Mouse (Mus musculus) right cerebral cortex, postnatal 10 days (tissue): ENCODE data around the gene Muc5ac.
A peak's percentile ranks its signal among the peaks of the same experiment; 100 is the strongest.
"Not testable (repeated sequence)": the region's sequence is repeated elsewhere in the genome, so short reads cannot be mapped to it uniquely, and the experiment has no call there.

Experiments
- DNase-seq, 2 experiments: peaks; one replicate each; pipeline ENCODE4 v3.0.0; 2021; ENCODE audit warnings: low spot score in 2 of 2

Muc5ac gene

DNA sequence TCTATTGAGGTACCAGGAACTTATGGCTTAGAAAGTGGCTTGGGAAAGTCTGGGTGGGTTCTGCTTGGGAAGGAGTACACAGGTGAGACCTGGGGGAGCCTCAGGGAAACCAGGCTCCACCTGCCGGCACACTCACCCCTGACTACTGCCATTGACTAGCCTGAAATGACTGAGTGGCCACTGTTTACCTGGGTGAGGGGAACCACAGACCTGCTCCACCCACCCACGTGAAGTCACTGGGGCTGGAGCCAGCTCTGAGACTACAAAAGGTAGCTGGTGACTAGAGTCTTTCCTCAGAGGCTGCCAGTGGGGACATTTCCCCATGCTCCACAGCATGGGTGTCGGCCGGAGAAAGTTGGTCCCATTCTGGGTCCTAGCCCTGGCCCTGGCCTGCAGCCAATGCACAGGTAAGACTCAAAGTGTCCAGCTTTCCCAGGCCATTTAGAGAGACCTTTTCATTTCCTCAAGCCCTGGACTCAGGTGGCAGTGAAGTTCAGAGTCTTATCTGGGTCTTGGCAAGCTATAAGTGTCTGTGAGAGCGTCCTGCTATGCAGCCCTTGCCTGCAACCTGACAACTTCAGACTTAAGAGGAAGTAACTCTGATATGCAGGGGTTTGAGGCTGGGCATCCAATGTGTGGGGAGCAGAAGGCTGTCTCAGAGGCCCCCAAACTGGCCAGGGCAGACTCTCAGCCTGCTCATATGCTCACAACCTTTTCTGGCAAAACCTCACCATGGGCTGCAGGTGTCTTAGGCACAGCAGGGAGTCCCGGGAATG is at the start of gene Muc5ac:
Gene Muc5ac, plus strand, starts transcription at position 296 of the 776 bp plus-strand sequence.
- DNase-seq = no peak

DNA sequence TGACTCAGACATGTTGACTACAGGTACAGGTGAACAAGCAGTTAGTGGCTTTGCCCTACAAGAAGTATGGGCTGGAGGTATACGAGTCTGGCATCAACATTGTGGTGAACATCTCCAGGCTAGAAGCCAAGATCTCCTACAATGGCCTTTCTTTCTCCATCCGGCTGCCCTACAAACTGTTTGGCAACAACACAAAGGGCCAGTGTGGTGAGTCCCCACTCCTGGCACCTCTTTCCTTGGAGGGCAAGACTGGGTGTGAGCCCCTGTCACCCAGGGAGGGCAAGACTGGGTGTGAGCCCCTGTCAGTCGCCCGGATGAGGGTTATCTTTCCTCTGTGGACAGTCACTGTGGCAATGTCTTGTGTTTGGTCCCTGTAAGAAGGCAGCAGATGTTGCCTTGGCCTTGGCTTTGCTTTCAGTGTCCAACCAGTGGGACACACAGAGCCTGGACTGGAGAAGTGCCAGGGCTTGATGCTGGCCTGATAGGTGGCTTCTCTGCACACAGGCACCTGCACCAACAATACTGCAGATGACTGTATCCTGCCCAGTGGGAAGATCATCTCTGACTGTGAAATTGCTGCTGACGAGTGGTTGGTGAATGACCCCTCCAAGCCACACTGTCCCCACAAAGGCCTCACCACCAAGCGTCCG is 41.2 kb upstream of the Muc5ac start:
- no peak for DNase-seq

DNA sequence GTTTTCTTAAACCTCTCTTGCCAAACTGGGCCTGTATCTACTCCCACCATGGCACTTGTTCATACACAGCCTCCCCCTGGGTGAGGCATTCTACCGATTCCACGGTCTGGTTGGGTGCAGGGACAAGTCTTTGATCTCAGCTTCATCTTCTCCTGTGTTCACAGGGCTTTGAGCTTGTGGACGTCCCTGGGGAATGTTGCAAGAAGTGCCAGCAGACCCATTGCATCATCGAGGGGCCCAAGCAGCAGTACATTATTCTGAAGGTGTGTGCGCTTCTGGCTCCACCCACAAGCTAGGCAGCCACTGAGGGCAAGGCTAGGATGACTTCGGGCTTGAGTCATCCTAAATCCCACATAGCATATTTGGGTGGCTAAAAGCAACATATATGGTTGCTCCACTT is 36.3 kb upstream of the Muc5ac start:
- no peak for DNase-seq

DNA sequence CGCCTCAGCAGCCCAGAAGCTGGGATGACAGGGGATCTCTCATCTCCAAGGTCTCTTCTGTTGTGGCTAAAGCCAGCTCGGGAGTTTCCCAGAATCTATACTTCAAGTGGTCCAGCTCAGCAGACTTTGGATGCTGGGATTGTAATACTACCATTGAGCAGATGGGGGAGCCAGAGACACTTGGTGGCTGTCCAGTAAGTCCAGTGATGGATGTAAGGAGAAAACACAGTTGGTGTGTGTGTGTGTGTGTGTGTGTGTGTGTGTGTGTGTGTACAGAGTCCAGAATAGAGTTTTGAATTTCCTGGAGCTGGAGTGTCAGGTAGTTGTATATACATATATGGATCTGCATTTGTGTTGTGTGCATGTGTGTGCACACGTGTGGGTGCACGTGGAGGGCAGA is 32.9 kb upstream of the Muc5ac start:
- peak; percentile 80 to 85 for DNase-seq

DNA sequence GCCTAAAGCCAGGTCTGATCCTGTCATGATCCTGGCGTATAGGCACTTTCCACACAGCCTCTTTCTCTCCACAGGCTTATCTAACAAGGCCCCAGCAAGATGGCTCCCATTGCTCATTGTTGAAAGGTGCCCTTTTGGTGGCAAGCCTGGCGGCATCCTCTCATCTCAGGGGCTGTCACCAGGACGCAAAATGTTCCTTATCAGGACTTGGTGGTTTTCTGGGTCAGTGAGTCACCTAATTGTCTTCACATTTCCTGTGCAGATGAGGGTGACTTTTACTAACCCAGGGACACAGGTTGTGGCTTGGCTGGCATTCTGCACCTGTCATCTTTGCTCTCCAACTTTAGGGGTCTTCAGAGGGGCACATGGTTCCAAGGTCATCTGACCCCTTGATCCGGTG is 30.5 kb upstream of the Muc5ac start:
- no peak for DNase-seq

DNA sequence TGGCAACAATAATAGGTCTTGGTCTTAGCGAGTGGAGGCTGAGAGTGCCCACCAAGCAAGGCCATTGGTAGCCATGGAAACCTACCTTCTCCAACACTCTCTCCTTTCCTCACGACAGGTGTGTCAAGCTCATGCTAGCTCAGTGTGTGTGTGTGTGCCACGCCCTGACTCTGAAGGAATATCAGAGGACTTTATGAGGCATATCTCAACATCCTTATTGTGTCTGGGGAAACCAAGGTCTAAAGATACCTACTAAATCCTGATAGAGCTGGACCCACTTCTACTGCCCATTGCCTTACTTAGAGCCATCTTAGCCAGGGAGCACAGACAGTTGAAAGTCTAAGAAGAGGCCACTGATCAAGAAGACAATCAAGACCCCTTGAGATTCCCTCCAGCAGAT is 18.3 kb upstream of the Muc5ac start:
- DNase-seq = no peak

DNA sequence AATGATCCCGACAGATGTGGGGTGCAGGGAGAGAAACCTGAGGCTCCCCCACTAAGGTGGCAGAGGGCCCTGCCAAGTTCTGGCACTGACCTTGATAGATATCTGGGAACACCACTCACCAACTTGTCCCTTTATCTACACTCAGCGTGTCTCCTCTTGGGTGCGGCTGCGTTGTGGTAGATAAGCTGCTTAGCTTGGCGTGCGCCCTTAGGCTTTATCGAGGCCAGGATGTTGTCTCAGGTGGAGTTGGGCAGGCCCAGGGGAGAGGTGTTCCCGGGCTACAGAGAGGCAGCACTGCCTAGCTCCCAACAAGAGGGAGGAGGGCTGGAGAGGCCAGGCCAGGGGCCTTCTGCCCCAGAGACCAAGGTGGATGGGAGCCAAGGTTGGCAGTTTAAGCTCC is 17.8 kb upstream of the Muc5ac start:
- DNase-seq = no peak

DNA sequence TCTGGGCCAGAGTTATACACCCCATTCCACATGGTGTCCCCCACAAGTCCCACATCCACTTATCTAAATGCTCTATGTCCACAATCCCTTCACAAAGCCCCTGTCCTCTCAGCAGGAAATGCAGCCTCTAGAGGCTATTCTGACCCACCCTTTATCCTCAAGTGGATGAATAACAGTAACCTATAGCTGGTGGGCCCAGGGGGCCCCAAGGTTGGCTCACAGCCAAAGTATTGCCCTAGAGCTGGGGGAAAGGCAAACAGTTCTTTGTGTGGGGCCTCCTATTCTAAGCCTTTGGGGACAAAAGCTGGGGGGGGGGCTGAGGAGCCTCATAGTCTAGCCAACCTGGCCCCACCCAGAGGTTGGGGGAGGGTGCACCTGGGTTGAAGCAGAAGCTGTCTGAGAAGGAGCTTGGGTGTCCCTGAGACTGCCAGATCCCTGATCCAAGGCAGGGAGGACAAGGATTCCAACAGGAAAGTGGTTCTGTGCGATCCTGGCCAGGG is 16.7 kb upstream of the Muc5ac start:
- no peak for DNase-seq

DNA sequence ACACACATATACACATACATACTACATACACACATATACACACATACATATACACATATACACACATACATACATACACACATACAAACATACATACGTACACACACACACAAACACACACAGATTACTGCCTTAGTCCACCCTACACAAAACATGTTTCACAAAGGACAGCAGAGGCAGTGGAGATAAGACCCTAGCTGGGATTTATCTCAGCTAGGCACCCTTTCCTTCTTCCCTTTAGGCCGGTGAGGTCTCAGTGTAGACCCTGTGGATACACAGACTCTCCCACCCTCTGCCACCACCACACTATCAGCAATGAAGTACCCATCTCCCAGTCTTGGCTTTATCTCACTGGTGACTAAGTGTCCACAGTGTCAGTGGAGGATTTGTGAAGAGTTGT is 13.9 kb upstream of the Muc5ac start:
- DNase-seq = no peak

DNA sequence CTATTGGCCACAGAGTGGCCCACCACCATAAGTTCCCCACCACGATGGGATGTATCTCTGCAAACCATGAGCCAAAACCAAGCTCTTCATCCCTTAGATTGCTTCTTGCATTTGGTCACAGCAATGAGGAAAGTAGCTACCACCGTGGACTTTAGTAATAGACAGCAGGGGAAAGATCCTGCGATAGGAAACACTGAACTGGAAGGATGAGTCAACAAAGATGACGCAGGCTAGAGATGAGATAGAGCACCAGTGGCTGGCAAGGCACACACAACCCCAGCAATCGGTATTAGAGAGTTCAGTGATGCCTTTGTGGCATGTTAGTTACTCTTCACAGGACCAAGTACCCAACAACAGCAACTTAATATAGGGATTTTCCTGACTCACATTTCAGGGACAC is 12.6 kb upstream of the Muc5ac start:
- no peak for DNase-seq

DNA sequence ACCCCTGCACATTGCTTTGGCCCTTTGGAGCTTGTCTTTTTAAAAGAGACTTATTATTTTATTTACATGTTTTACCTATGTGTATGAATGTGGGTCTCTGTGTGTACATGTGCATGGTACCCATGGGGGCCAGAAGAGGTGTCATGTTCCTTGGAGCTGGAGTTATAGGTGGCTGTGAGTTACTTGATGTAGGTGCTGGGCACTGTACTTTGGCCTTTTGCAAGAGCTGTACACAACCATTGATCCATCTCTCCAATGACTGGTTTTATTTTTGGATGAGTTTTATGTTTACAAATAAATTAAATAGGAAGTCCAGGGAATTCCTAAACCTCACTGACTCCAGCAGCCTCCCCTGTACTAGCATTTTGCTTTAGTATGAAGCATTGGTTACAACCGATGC is 5.5 kb downstream of the Muc5ac start:
- DNase-seq = no peak

DNA sequence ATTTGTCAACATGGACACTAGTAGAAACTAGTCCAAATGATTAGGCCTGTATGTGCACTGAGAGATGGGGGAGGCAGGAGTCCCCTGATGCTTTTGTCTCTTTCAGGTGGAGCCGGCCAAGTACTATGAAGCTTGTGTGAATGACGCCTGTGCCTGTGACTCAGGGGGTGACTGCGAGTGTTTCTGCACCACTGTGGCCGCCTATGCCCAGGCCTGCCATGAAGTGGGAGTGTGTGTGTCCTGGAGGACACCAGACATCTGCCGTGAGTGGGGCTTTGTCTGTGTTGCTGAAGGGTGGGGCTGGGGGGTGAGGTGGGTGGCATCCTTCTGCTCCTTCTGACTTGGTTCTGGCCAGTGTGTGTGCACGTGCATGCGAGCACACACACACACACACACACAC is 14.4 kb downstream of the Muc5ac start:
- DNase-seq = no peak

DNA sequence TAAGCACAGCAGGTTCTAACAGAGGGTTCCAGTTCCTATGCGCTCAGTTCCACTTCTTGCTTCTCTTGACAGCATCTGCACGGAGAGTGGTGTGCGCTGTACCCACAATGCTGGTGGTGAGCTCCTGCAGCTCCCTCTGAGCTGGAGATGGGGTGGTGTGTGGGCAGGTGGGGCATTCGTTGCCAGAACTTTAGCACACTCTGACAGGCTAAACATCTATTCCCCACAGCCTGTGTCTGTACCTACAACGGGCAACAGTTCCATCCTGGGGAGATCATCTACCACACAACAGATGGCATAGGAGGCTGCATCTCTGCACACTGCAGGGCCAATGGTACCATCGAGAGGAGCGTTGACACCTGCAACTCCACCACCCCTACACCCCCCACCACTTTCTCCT is 16.6 kb downstream of the Muc5ac start:
- no peak for DNase-seq

DNA sequence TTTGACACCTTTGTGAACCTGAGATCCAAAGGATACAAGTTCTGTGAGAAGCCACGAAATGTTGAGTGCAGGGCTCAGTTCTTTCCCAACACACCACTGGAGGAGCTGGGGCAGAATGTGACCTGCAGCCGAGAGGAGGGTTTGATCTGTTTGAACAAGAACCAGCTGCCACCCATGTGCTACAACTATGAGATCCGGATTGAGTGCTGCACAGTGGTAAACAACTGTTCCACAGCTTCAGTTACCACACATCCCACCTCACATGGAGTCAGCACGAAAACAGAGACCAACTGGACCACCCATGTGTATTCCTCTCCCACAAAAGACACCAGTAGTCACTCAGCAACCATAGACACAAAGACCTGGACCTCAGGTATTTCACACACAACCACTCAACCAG is 19.1 kb downstream of the Muc5ac start:
- DNase-seq = not testable (repeated sequence)

DNA sequence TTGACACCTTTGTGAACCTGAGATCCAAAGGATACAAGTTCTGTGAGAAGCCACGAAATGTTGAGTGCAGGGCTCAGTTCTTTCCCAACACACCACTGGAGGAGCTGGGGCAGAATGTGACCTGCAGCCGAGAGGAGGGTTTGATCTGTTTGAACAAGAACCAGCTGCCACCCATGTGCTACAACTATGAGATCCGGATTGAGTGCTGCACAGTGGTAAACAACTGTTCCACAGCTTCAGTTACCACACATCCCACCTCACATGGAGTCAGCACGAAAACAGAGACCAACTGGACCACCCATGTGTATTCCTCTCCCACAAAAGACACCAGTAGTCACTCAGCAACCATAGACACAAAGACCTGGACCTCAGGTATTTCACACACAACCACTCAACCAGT is 21.2 kb downstream of the Muc5ac start:
- not testable (repeated sequence) for DNase-seq

DNA sequence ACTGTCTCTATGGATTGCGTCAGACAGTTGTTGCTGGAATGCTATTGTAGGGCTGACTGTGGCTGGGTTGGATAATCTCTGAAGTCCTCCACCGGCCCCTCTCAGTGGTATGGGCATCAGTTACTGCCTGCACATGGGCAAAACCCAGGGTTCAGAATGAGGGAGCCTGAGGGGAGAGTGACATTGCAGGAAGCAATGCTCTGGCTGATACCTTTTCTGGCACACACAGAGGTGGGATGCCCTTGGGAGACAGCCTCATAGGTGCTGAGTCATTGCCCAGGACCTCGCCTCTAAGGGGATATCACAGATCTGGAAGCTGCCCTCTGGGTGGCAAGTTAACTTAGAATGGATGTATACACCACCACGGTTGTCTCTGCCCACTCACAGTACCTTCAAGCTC is 24.5 kb downstream of the Muc5ac start:
- no peak for DNase-seq

DNA sequence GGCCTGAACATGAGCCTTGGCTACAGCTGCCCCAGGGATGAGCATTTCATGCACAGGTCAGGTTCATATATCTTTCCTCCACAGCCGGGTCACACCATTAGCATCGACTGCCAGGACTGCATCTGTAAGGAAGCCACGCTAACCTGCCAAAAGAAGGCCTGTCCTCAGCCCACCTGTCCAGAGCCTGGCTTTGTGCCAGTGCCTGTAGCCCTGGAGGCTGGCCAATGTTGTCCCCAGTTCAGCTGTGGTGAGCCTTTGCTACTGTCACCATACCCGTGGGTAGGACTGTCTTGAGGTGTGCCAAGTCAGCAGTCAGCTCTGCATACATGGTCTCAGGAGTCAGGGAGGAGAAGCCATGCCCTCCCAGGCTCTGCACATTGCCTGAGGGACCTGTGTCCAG is 26.6 kb downstream of the Muc5ac start:
- DNase-seq = no peak

DNA sequence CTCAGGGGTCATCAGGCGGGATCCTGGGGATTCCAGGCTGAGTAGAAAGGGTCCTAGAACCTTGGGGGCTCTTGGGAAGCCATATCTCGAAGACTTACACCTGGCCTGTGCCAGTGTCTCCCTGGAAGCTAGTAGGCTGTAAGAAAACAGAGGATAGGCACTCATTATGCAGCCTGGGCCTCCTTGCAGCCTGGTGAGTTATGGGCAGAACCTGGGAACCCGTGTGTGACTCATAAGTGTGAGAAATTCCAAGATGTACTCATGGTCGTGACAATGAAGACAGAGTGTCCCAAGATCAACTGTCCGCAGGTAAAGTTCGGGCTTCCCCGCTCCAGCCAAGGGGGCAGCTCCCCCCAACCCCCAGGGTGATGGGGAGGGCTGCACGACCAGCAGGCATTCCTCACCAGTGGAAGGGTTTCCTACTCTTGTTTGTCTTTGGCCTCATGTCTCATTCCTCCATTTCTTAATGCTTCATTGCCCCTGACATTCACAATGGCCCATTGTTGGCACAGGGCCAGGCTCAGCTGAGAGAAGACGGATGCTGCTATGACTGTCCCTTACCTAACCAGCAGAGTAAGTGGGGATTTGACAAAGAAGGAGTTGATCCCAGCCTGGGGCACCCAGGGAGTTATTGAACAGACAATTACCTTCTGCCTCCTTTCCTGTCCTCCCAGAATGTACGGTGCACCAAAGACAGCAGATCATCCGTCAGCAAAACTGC is 28.7 kb downstream of the Muc5ac start:
- DNase-seq = no peak

DNA sequence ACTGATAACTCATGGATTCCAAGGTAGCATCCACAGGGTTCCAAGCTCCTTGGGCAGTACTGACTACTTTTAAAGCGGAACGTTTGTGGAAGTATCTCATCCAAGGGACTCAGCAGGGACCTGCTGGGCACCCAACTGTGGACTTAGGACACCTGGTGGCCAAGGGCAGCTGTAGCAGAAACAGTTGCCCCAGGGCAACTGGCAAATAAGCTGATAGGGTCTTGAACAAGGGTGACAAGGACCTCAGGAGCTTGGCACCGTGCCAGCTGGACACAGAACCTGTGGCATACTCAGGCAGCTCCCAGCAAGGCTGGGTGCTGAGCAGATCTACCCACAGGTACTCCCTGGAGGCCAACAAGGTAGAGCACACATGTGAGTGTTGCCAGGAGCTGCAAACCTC is 29.5 kb downstream of the Muc5ac start:
- DNase-seq = no peak

DNA sequence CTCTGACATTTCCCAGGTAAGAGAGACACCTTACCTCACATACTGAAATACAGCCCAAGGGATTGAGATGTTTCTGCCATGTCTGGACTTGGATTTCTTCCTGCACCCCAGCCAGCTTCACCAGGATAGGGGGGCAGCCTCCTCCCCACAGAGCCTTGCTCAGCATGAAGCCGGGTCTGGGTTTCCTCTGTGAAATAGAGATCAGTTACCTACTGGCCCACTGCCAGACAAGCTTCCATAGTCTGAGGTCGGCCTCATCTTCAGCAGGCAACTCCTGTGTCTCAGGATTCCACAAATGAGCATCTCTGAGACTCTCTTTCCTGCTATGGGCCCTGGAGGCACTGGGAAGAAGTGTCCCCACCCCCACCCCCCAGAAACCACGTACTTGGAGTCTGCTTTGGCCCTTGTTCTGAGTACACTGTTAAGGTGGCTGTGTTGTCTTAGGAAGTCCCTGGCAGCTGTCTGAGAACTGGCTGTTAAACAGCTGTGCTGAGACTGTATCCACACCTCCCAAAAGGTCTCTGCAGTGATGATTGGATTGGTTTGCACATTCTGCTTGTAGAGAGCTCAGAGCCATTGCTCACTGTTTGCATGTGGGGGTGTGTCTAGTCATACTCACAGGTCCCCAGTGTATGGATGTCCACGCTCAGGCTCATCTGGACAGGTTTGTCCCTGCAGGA is 34.0 kb downstream of the Muc5ac start:
- no peak for DNase-seq

DNA sequence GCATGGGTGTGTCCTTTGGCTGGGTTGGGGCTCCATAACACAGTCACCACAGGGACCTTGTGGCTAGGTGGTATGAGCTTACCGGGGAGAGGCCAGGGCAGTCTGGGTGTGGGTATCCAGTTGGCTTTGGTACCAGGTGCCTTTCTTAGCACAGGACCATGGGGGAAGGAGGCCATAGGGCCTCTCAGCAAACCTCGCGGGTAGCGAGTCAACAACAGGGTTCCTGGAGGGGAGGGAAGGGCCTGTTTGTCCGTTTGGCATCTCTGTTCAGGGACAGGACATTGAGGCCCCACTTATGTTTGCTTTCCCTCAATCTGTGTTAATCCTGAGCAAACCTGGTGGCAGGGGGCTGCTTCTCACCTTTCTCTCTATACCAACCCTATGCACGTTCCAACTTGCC is 34.9 kb downstream of the Muc5ac start:
- no peak for DNase-seq

DNA sequence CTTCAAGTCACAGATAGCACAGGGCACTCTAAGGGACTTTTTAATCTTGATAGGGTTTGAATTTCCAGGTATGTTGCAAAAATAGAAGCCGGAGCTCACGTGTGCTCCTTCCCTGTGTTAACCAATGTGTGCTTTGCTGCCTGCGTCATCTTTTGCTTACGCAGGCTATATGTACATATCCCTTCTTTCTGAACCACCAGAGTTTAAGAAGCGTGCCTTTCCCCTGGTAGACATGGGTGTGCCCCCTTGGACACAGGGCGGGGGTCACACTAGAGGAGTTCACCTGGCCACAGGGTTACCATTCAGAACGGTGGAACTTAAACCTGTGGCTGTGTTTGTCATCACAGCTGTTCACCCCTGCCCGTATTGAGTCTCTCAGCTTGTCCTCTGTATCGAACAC is 35.6 kb downstream of the Muc5ac start:
- no peak for DNase-seq
